Mouse (Mus musculus) heart, embryonic 12.5 days (tissue): ENCODE measurements at regions not wholly inside any gene's neighbourhood (a gene's known extent, or its start where the extent isn't known, plus 50 kb on each side); places are given as distances from the start of the nearest gene placed in this dataset.
"Not testable (repeated sequence)": the region's sequence is repeated elsewhere in the genome, so short reads cannot be mapped to it uniquely, and the experiment has no call there.

Experiments
- ATAC-seq: fragments of 200-750 bp; cut with Nextera tagmentation; 2 replicates; pipeline ENCODE4 v1.8.0; 2017; ENCODE audit warnings: moderate TSS enrichment, moderate library complexity; ENCODE audit not compliant: insufficient number of reproducible peaks, low FRiP score
- H3K27ac ChIP-seq: fragments of 300-500 bp; sonication (generic); 2 replicates; pipeline ENCODE4 v1.5.1; 2016; ENCODE audit warnings: mild to moderate bottlenecking, moderate library complexity; ENCODE audit not compliant: poor library complexity, severe bottlenecking
- H3K27me3 ChIP-seq: fragments of 300-500 bp; sonication (generic); replicated peaks from 2 replicates; pipeline ENCODE4 v1.6.1; 2016; ENCODE audit warnings: mild to moderate bottlenecking, moderate library complexity
- H3K36me3 ChIP-seq: fragments of 300-500 bp; sonication (generic); 2 replicates; pipeline ENCODE4 v1.6.1; 2016; ENCODE audit warnings: mild to moderate bottlenecking, moderate library complexity
- H3K4me1 ChIP-seq: fragments of 300-500 bp; sonication (generic); replicated peaks from 2 replicates; pipeline ENCODE4 v1.6.1; 2016; ENCODE audit warnings: mild to moderate bottlenecking
- H3K4me2 ChIP-seq: fragments of 300-500 bp; sonication (generic); 2 replicates; pipeline ENCODE4 v1.6.1; 2016; ENCODE audit warnings: mild to moderate bottlenecking, moderate library complexity
- H3K4me3 ChIP-seq: fragments of 300-500 bp; sonication (generic); 2 replicates; pipeline ENCODE4 v1.5.1; 2016; ENCODE audit warnings: mild to moderate bottlenecking
- H3K9ac ChIP-seq: fragments of 300-500 bp; sonication (generic); 2 replicates; pipeline ENCODE4 v1.6.1; 2016; ENCODE audit warnings: mild to moderate bottlenecking, moderate library complexity
- H3K9me3 ChIP-seq: fragments of 300-500 bp; sonication (generic); replicated peaks from 2 replicates; pipeline ENCODE4 v1.6.1; 2016; ENCODE audit warnings: mild to moderate bottlenecking, moderate library complexity
- WGBS: fragments of 180-500 bp; shearing (Covaris S2); methylation state at CpG from one replicate; pipeline ENCODE4 v1.1.7; 2016; 5-methylcytosine and 5-hydroxymethylcytosine counted together

DNA sequence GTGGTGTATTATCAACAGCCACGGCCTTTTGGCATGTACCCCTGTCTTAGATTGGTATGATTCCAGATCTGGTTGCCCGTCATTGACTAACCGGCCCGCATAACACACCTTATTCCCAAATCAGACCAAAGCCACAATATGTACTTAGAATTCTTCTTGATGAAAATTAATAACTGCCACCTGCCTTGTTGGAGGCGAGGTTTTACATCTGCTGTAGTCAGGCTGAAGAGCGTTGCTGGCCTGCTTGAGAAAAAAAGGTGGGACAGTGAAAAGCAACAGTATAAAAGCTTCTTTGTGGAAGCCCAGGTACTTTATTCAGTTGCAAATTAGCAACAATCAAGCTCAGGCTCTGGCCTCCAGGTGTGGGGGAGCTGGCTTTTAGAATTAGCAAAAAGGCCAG is 223.6 kb upstream of the Car8 start:
- H3K9me3 ChIP-seq = peaks cover 17% of the 10 kb centered on the region; the same call in 1 of the 2 replicates
- not testable (repeated sequence) for H3K4me2 ChIP-seq, ATAC-seq, H3K4me1 ChIP-seq, H3K36me3 ChIP-seq, H3K27ac ChIP-seq, H3K9ac ChIP-seq, H3K4me3 ChIP-seq, H3K27me3 ChIP-seq
- 90% methylated on average over 6 of the region's 6 CpGs for WGBS

DNA sequence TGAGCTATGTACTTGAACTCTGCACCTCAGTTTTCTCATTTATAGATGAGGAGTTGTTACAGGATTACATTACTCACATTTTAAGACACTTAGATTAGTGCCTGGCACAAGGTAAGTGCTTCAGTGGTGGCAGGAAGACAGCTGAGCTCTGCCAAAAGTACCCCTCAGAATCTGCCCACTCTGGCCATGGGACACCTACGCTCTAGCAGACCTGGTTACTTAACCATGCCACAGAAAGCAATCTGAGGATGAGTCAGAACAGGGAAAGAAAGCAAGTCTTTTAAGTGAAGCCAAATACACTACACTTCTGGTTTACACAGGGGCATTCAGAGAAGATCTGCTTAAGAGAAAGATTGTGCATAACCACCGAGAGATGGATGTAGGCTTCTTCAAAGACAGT is 215.5 kb upstream of the Car8 start:
- no peak for ATAC-seq
- no peak overlapping the region for H3K9ac ChIP-seq
- no peak overlapping the region for H3K4me3 ChIP-seq
- H3K4me1 ChIP-seq = no peaks in the 10 kb centered on the region
- no peaks in the 10 kb centered on the region for H3K36me3 ChIP-seq
- no peak overlapping the region for H3K4me2 ChIP-seq
- H3K9me3 ChIP-seq = no peaks in the 10 kb centered on the region
- H3K27me3 ChIP-seq = no peaks in the 10 kb centered on the region
- 79% methylated on average over 2 of the region's 2 CpGs for WGBS
- H3K27ac ChIP-seq = no peak overlapping the region

DNA sequence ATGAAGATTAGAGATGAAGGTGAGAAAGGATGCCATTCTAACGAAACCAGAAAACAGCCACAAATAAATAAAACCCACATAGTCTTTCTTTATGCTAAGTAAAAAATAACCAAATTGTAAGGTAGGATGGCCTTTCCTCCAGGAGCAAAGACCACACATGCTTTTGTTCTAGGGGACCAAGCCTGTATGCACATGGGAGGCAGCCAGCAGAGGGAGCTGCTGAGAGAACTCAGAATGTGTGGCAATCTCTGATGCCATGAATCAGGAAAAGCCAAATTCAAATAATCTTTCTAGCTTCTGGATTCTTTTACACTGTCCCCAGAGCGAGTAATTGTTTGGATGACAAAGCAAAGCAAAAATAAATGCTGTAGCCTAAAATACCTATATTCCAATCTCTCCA is 193.6 kb upstream of the Car8 start:
- Histone ChIP-seq H3K9me3 (no peaks in the 10 kb centered on the region), H3K9ac (no peak overlapping the region), H3K4me1 (peaks cover 5% of the 10 kb centered on the region; the same call in 1 of the 2 replicates), H3K4me2 (no peak overlapping the region), H3K27ac (no peak overlapping the region), H3K4me3 (no peak overlapping the region), H3K36me3 (no peaks in the 10 kb centered on the region), H3K27me3 (no peaks in the 10 kb centered on the region)
- no peak for ATAC-seq
- 46% methylated on average over 2 of the region's 2 CpGs for WGBS

GRCm38 (mm10) chr4:8431032-8431332 is 192.1 kb upstream of the Car8 start:
- no peak for ATAC-seq
- H3K27me3 ChIP-seq = no peaks in the 10 kb centered on the region
- H3K36me3 ChIP-seq = no peaks in the 10 kb centered on the region
- peaks cover 5% of the 10 kb centered on the region; the same call in 1 of the 2 replicates for H3K4me1 ChIP-seq
- no peak overlapping the region for H3K27ac ChIP-seq
- no peak overlapping the region for H3K4me3 ChIP-seq
- H3K9ac ChIP-seq = no peak overlapping the region
- H3K4me2 ChIP-seq = no peak overlapping the region
- H3K9me3 ChIP-seq = no peaks in the 10 kb centered on the region
- 32% methylated on average over 1 of the region's 1 CpGs for WGBS

DNA sequence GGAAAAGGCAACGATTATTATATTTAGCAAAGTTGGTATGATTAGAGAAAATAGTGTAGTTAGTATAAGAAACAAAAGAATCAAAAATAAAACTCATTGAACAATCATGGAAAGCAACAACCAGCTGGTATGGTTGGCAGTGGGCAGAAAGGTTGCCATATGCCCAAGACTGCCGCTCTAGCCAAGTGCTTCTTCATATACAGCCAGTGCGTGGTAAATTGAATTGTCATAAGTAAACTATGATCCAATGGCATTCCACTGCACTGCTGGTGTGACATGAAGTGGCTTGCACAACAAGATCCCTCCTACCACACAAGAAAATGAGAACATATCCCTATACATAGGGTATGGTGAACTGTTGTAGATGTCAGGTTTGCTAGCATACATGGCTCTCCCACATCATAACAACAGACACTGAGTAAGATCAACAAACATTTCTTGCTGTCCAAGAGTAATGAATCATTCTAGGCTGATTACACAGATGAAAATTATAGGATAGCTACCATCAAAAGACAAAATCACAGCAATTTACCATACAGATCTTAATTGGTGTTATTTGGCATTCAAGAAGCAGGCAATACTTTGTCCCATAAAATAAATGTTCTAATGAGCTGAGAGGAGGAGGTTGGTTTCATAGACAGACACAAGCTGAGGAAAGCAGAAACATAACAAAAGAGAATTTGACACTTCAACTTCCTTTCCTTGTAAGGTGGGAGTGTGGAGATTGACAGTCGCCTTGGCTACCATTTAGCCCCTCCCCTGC is 191.6 kb upstream of the Car8 start:
- no peaks in the 10 kb centered on the region for H3K36me3 ChIP-seq
- no peak overlapping the region for H3K4me2 ChIP-seq
- WGBS = 81% methylated on average over 4 of the region's 4 CpGs
- no peaks in the 10 kb centered on the region for H3K9me3 ChIP-seq
- H3K4me3 ChIP-seq = no peak overlapping the region
- no peaks in the 10 kb centered on the region for H3K27me3 ChIP-seq
- H3K9ac ChIP-seq = no peak overlapping the region
- no peak overlapping the region for H3K27ac ChIP-seq
- no peak for ATAC-seq
- peaks cover 5% of the 10 kb centered on the region; the same call in 1 of the 2 replicates for H3K4me1 ChIP-seq

DNA sequence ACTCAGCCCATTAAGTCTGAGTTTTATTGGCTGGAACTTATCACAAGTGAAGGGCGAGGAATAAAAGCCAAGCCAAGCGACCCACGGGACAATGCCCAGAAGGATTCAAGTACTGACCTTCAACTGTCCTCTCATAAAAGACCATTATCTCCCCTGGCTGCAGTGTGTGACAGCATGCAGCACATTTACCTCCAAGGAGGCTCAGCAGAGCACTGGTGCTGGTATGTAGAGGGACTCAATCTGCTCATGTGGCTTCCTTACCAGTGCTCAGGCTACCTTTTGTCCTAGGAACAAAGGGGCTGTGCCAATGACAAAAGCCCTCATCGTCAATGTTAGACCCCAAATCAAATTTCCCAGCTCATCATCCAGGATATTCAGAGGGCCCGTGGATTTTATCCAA is 190.9 kb upstream of the Car8 start:
- peaks cover 5% of the 10 kb centered on the region; the same call in 1 of the 2 replicates for H3K4me1 ChIP-seq
- no peak overlapping the region for H3K9ac ChIP-seq
- no peaks in the 10 kb centered on the region for H3K9me3 ChIP-seq
- no peaks in the 10 kb centered on the region for H3K27me3 ChIP-seq
- no peaks in the 10 kb centered on the region for H3K36me3 ChIP-seq
- WGBS = 53% methylated on average over 5 of the region's 5 CpGs
- 0 out of 2 replicates have a peak overlapping the region, but pooled peaks have one; percentile 21 for H3K27ac ChIP-seq
- no peak overlapping the region for H3K4me2 ChIP-seq
- no peak overlapping the region for H3K4me3 ChIP-seq
- ATAC-seq = no peak

DNA sequence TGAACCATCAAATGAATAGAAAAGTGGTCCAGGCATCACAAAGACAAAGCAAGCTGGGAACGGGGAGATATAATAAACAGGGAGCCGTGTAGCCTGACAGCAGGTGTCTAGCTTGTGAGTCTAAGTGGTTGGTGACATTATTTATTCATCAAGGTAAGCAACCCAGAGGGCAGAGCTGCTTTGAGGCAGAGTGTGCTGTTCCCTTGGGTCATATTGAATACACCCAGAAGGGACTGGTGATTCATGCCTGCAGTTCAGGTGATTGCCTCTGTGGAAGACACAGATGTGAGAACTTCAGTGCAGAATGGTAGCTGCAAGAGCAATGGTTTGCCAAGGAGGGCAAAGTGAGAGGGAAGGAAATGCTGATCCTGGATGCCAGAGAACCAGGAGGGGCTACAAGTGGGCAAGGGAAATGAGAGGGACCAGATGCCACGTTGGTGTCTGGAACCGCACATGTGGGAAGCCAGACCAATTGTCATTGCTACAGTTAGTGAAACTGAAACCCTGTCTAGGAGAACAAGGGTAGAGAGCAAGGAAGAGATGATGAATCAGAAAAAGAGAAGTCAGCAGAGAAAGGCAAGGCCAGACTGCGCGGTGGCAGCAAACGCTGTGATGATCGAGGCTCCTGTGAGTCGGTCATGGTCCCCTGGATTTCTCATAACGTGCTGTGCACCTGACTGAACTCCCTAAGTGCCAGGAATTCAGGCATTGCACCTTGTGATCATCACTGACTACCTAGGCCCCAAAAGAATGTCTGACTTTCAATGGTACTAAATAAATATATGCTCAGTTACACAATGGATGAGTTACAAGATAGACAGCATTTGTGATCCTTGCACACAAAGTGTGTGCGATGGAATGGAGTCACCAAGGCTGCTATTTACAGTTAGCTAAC is 190.0 kb upstream of the Car8 start:
- H3K9ac ChIP-seq = no peak overlapping the region
- no peaks in the 10 kb centered on the region for H3K27me3 ChIP-seq
- H3K27ac ChIP-seq = no peak overlapping the region
- WGBS = 81% methylated on average over 11 of the region's 11 CpGs
- no peak overlapping the region for H3K4me3 ChIP-seq
- peaks cover 5% of the 10 kb centered on the region; the same call in 1 of the 2 replicates for H3K4me1 ChIP-seq
- H3K9me3 ChIP-seq = no peaks in the 10 kb centered on the region
- no peak for ATAC-seq
- no peaks in the 10 kb centered on the region for H3K36me3 ChIP-seq
- no peak overlapping the region for H3K4me2 ChIP-seq

- ATAC-seq = no peak
- H3K9me3 ChIP-seq = no peaks in the 10 kb centered on the region
- no peak overlapping the region for H3K9ac ChIP-seq
- no peak overlapping the region for H3K4me3 ChIP-seq
- WGBS = 54% methylated on average over 4 of the region's 4 CpGs
- peaks cover 5% of the 10 kb centered on the region; the same call in 1 of the 2 replicates for H3K4me1 ChIP-seq
- H3K4me2 ChIP-seq = no peak overlapping the region
- H3K27ac ChIP-seq = no peak overlapping the region
- H3K36me3 ChIP-seq = no peaks in the 10 kb centered on the region
- H3K27me3 ChIP-seq = no peaks in the 10 kb centered on the region
These were observed 189.0 kb upstream of the Car8 start for GRCm38 (mm10) chr4:8427812-8428211.

DNA sequence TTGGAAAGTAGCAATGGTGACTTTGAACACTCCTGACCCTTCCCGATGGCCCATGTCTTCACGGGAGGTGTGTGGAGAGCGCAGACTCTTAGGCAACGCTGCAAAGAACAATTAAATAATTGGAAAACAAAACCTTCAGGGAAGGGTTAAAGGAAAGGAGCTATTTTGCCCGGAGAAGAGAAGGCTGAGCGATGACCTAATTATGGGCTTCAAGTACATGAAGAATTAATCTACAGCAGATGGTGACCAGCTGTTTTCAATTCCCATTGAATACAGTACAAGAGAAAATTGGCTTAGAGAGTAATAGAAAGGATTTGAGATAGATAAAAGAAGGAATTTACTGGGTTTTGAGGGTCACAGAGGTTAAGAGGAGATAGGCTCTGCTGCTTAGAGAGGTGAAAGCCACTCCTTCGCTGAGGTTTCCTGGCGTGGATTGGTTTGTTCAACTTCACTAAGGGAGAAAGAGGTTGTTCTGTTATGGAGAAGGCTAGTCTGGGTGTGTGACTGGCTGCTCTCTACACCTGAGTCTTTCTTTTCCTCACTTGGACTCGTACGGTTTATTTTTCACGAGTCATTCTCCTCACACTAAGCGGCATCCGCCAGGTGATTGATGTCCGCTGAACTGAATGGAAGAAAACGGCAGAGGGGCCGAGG is 184.7 kb upstream of the Car8 start:
- Histone ChIP-seq H3K4me2 (no peak overlapping the region), H3K4me3 (no peak overlapping the region), H3K36me3 (no peaks in the 10 kb centered on the region), H3K4me1 (no peaks in the 10 kb centered on the region), H3K9ac (no peak overlapping the region), H3K27ac (no peak overlapping the region), H3K9me3 (no peaks in the 10 kb centered on the region), H3K27me3 (no peaks in the 10 kb centered on the region)
- WGBS = 54% methylated on average over 16 of the region's 16 CpGs
- ATAC-seq = no peak

GRCm38 (mm10) chr4:8421285-8421684 is 182.4 kb upstream of the Car8 start:
- Histone ChIP-seq H3K27ac (no peak overlapping the region), H3K36me3 (no peaks in the 10 kb centered on the region), H3K9ac (no peak overlapping the region), H3K9me3 (no peaks in the 10 kb centered on the region), H3K4me1 (peaks cover 5% of the 10 kb centered on the region), H3K27me3 (no peaks in the 10 kb centered on the region), H3K4me3 (no peak overlapping the region), H3K4me2 (no peak overlapping the region)
- 89% methylated on average over 6 of the region's 6 CpGs for WGBS
- ATAC-seq = no peak

DNA sequence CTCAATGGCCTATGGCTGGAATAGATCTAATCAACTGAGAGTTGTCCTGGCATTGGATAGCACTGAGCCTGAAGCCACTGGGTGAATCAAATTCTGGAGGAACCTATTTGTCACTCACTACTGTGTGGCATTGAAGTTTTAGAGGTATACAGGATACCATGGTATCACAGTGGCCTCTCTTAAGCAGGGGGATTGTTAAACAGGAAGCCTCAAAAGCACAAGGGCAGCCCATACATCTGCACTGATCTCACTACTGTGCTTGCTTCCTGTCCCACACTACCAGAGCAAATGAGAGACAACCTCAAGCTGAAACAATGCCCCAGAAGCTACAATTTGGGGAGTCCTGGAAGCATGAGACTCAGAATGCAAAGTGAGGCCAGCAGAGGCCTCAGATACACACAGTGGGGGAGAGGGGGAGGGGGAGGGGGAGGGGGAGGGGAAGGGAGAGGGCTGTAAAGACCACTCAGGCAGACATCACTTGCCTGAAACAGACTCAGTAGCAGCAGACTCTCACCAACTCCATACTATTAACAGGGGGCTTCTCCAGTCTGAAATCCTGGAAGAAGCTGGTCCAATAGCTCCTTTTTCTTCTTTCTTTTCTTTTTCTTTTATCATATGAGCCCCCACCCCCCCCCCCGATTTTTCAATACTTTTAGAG is 179.7 kb upstream of the Car8 start:
- WGBS = 44% methylated on average over 1 of the region's 1 CpGs
- ATAC-seq = no peak
- H3K27ac ChIP-seq = no peak overlapping the region
- peaks cover 5% of the 10 kb centered on the region for H3K4me1 ChIP-seq
- no peak overlapping the region for H3K4me3 ChIP-seq
- H3K4me2 ChIP-seq = no peak overlapping the region
- no peaks in the 10 kb centered on the region for H3K27me3 ChIP-seq
- H3K9ac ChIP-seq = no peak overlapping the region
- no peaks in the 10 kb centered on the region for H3K9me3 ChIP-seq
- H3K36me3 ChIP-seq = no peaks in the 10 kb centered on the region
